Mouse (Mus musculus): Measurements from ENCODE around the gene Bpifa5. TPM values are rescaled to one million over a fixed set of nuclear protein-coding genes. Genes with fewer than 3 reads are reported as not detected.

The Bpifa5 gene
- total RNA-seq (2023), result not detected

GRCm38 (mm10) chr2:154162307-154162706, at the start of gene Bpifa5:
TSS of gene Bpifa5 (plus strand) at chr2:154162607.

GRCm38 (mm10) chr2:154130120-154130519, 32.3 kb upstream of the Bpifa5 start, which contains the start of gene Bpifa3:
TSS of gene Bpifa3 (plus strand) at chr2:154130336.

DNA sequence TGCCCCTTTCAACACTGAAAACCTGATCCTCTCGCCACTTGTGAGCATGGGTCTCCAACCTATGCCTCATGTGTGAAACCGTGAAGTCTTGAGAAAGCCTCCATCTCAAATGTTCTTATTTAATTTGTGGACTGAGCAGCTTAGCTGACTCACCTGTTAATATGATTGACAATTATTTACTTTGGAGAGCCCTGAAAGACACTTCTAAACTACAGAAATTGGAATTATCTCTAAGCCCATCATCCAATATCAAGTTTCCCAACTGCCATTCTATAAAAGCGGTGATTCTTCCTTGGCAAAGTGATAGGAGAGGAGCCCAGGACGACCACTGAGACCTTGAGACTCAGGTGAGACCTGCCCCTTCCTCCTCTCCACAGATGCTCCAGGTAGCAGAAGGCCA, 19.8 kb upstream of the Bpifa5 start, which contains the start of gene Bpifa1:
Gene Bpifa1, plus strand, starts transcription at position 301 of the 400 bp plus-strand sequence.

DNA sequence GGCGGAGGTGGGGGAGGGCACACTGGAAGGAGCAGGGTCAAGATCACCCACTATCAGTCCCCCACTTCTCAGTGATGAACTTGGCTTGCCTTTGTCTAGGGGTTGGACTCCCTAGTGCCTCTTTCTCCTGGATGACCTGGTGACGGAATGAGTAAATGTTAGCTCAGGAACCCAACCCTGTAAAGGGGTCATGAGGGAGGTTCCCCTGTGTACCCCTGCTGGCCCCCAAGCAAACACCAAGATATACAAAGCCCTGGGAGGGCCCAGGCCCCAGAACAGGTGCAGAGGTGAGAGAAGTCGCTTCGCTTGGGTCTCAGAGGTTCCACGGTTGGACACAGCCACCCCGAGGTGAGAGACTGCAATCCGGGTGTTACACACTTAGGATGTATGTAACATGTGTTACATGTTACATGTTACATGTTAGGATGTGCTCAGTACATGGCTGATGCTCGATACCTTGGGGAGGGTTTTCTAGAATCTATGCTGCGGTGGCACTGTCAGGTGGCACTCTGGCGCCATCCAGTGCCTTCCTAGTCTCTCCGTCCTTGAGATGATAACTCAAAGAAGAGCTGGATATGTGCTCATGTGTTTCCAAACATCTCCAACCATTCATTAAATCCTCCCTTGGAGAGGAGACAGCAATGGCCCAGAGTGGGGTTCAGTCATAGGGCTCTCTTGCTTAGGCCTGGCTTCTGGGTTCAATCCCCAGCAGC, 28.3 kb downstream of the Bpifa5 start, which contains the start of gene Bpifb1:
Gene Bpifb1, plus strand, starts transcription at position 273 of the 713 bp plus-strand sequence.

Other genes starting within 250 kb of the Bpifa5 start
- not detected for gene Bpifb3, start 244.4 kb upstream of the Bpifa5 start, total RNA-seq (2023)
- not detected for gene Bpifb4, start 224.4 kb upstream of the Bpifa5 start, total RNA-seq (2023)
- not detected for gene Bpifa6, start 187.7 kb upstream of the Bpifa5 start, total RNA-seq (2023)
- not detected for gene Bpifa2, start 154.3 kb upstream of the Bpifa5 start, total RNA-seq (2023)
- gene Bpifa3, start 32.3 kb upstream of the Bpifa5 start, total RNA-seq (2023), result not detected
- not detected for gene Bpifa1, start 19.7 kb upstream of the Bpifa5 start, total RNA-seq (2023)
- not detected for gene Bpifb1, start 28.2 kb downstream of the Bpifa5 start, total RNA-seq (2023)
- not detected for gene Bpifb5, start 61.1 kb downstream of the Bpifa5 start, total RNA-seq (2023)
- gene Bpifb9a, start 95.2 kb downstream of the Bpifa5 start, total RNA-seq (2023), result not detected
- gene Bpifb9b, start 144.6 kb downstream of the Bpifa5 start, total RNA-seq (2023), result not detected
- 1 to 10 TPM; 7.5 to 7.9 TPM for gene Cdk5rap1, start 210.4 kb downstream of the Bpifa5 start, total RNA-seq (2023)
- 1 to 10 TPM; 1.4 to 2.0 TPM for gene Snta1, start 245.5 kb downstream of the Bpifa5 start, total RNA-seq (2023)